Mouse (Mus musculus): Measurements from ENCODE around the gene Vasn.

GRCm38 (mm10) chr16:4645867-4646266 is 6.1 kb downstream of the Vasn start:
- TF ChIP-seq CTCF (IDR thresholded peaks at IDR 0.05) (no peak), EP300 (IDR thresholded peaks at IDR 0.05) (no peak)
